Mouse (Mus musculus) layer of hippocampus, adult 18-20 months (tissue): ENCODE measurements around the gene Dip2c. TPM values are rescaled to one million over a fixed set of nuclear protein-coding genes. Genes with fewer than 3 reads are reported as not detected.

Source experiments
- DNase-seq, 2 experiments: peaks; one replicate each; pipeline ENCODE4 v3.0.0; 2022; ENCODE audit warnings: low spot score in 2 of 2
- total RNA-seq, 2 experiments: library from RNA; stranded (reverse); gene quantifications; 2 replicates each; pipeline ENCODE4 v1.2.3; 2021

Gene Dip2c
- total RNA-seq, 2 experiments from 2014 or later: 65.4 to 67.7 TPM

GRCm38 (mm10) chr13:9419213-9419612 is 142.9 kb downstream of the Dip2c start:
- DNase-seq: no peak

GRCm38 (mm10) chr13:9421949-9422348 is 145.6 kb downstream of the Dip2c start:
- DNase-seq: no peak

GRCm38 (mm10) chr13:9422876-9423275 is 146.5 kb downstream of the Dip2c start:
- DNase-seq: no peak

GRCm38 (mm10) chr13:9424434-9424833 is 148.1 kb downstream of the Dip2c start:
- no peak for DNase-seq

GRCm38 (mm10) chr13:9426267-9426666 is 149.9 kb downstream of the Dip2c start:
- DNase-seq: no peak

- no peak for DNase-seq
Measured at GRCm38 (mm10) chr13:9426779-9427178, 150.5 kb downstream of the Dip2c start.

- no peak for DNase-seq
Measured at GRCm38 (mm10) chr13:9429884-9430283, 153.6 kb downstream of the Dip2c start.

GRCm38 (mm10) chr13:9430724-9431123 is 154.4 kb downstream of the Dip2c start:
- no peak for DNase-seq

GRCm38 (mm10) chr13:9431441-9431840 is 155.1 kb downstream of the Dip2c start:
- DNase-seq: no peak

GRCm38 (mm10) chr13:9443066-9443465 is 166.7 kb downstream of the Dip2c start:
- DNase-seq: no peak

GRCm38 (mm10) chr13:9445533-9446294 is 169.4 kb downstream of the Dip2c start:
- no peak for DNase-seq

- no peak for DNase-seq
Measured at GRCm38 (mm10) chr13:9446448-9447115, 170.3 kb downstream of the Dip2c start.

GRCm38 (mm10) chr13:9450276-9450675 is 173.9 kb downstream of the Dip2c start:
- no peak for DNase-seq

GRCm38 (mm10) chr13:9451952-9452351 is 175.6 kb downstream of the Dip2c start:
- no peak for DNase-seq

- no peak for DNase-seq
Measured at GRCm38 (mm10) chr13:9454426-9455177, 178.3 kb downstream of the Dip2c start.

GRCm38 (mm10) chr13:9455979-9456378 is 179.7 kb downstream of the Dip2c start:
- no peak for DNase-seq

- no peak for DNase-seq
Measured at GRCm38 (mm10) chr13:9457420-9458308, 181.3 kb downstream of the Dip2c start.

GRCm38 (mm10) chr13:9464457-9464856 is 188.1 kb downstream of the Dip2c start:
- no peak for DNase-seq

- peak in 1 of 2 experiments; percentile 77 for DNase-seq
Measured at GRCm38 (mm10) chr13:9467216-9467615, 190.9 kb downstream of the Dip2c start.

GRCm38 (mm10) chr13:9473383-9473782 is 197.1 kb downstream of the Dip2c start:
- no peak for DNase-seq

GRCm38 (mm10) chr13:9481722-9482121 is 205.4 kb downstream of the Dip2c start:
- no peak for DNase-seq
